Mouse (Mus musculus): ENCODE measurements around the gene Daam2.

Gene Daam2

GRCm38 (mm10) chr17:49530215-49530614 is 33.9 kb downstream of the Daam2 start:
- DNase-seq: peak; percentile 61

GRCm38 (mm10) chr17:49528503-49529205 is 35.5 kb downstream of the Daam2 start:
- DNase-seq: no peak

GRCm38 (mm10) chr17:49528033-49528432 is 36.1 kb downstream of the Daam2 start:
- no peak for DNase-seq

- DNase-seq: no peak
Observed at GRCm38 (mm10) chr17:49526566-49526965, 37.6 kb downstream of the Daam2 start.

- no peak for DNase-seq
Observed at GRCm38 (mm10) chr17:49525911-49526310, 38.2 kb downstream of the Daam2 start.

GRCm38 (mm10) chr17:49524584-49524983 is 39.6 kb downstream of the Daam2 start:
- no peak for DNase-seq

GRCm38 (mm10) chr17:49522435-49522834 is 41.7 kb downstream of the Daam2 start:
- no peak for DNase-seq

- no peak for DNase-seq
Observed at GRCm38 (mm10) chr17:49522002-49522401, 42.1 kb downstream of the Daam2 start.

GRCm38 (mm10) chr17:49520674-49521073 is 43.5 kb downstream of the Daam2 start:
- no peak for DNase-seq

- DNase-seq: no peak
Observed at GRCm38 (mm10) chr17:49519576-49520247, 44.4 kb downstream of the Daam2 start.

GRCm38 (mm10) chr17:49517091-49517490 is 47.1 kb downstream of the Daam2 start:
- DNase-seq: no peak

- no peak for DNase-seq
Observed at GRCm38 (mm10) chr17:49515678-49516077, 48.5 kb downstream of the Daam2 start.

GRCm38 (mm10) chr17:49515141-49515540 is 49.0 kb downstream of the Daam2 start:
- no peak for DNase-seq

- no peak for DNase-seq
Observed at GRCm38 (mm10) chr17:49512671-49513085, 51.5 kb downstream of the Daam2 start.

- DNase-seq: peak; percentile 19
Observed at GRCm38 (mm10) chr17:49509431-49509830, 54.7 kb downstream of the Daam2 start.

- no peak for DNase-seq
Observed at GRCm38 (mm10) chr17:49503246-49503900, 60.8 kb downstream of the Daam2 start.

GRCm38 (mm10) chr17:49500234-49500633 is 63.9 kb downstream of the Daam2 start:
- DNase-seq: no peak

GRCm38 (mm10) chr17:49499635-49500034 is 64.5 kb downstream of the Daam2 start:
- no peak for DNase-seq

GRCm38 (mm10) chr17:49498169-49498568 is 66.0 kb downstream of the Daam2 start:
- no peak for DNase-seq

GRCm38 (mm10) chr17:49493276-49493675 is 70.9 kb downstream of the Daam2 start:
- DNase-seq: no peak

GRCm38 (mm10) chr17:49489098-49489497 is 75.0 kb downstream of the Daam2 start:
- no peak for DNase-seq

GRCm38 (mm10) chr17:49484435-49484834 is 79.7 kb downstream of the Daam2 start:
- DNase-seq: no peak

GRCm38 (mm10) chr17:49481876-49482275 is 82.3 kb downstream of the Daam2 start:
- no peak for DNase-seq

GRCm38 (mm10) chr17:49477370-49477769 is 86.8 kb downstream of the Daam2 start:
- no peak for DNase-seq

Measured in right cerebral cortex, postnatal 14 days (tissue).